Mouse (Mus musculus) gastrocnemius, postnatal 14 days (tissue): ENCODE results near the gene Il17ra. TPM values are rescaled to one million over a fixed set of nuclear protein-coding genes. Genes with fewer than 3 reads are reported as not detected.

Experiments
- DNase-seq: peaks from one replicate; pipeline ENCODE4 v3.0.0; 2021; ENCODE audit warnings: mixed read lengths
- intact Hi-C: fragments of 180-260 bp; cut with DNase I; formaldehyde crosslinking; loops from one replicate; pipeline ENCODE4 v1.15.1; 2025; ENCODE audit warnings: low total_unique reads
- total RNA-seq, 2 experiments: library from RNA; stranded (reverse); gene quantifications; 2 replicates each; pipeline ENCODE4 v1.2.3; 2021

Gene Il17ra
- total RNA-seq, 2 experiments from 2014 or later = 2.1 to 3.3 TPM

DNA sequence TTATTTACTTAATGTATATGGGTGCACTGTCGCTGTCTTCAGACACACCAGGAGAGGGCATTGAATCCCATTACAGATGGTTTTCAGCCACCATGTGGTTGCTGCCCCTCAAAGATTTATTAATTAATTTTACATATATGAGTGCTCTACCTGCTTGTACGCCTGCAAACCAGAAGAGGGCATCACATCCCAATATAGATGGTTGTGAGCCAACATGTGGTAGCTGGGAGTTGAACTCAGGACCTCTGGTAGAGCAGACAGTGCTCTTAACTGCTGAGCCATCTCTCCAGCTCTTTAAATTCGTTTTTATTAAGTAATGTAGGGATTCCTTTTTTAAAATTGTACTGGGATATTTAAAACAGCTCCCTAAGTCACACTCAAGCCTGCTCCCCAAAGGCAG is 6.2 kb downstream of the Il17ra start:
- DNase-seq = no peak
- intact Hi-C loops = no loop called here

DNA sequence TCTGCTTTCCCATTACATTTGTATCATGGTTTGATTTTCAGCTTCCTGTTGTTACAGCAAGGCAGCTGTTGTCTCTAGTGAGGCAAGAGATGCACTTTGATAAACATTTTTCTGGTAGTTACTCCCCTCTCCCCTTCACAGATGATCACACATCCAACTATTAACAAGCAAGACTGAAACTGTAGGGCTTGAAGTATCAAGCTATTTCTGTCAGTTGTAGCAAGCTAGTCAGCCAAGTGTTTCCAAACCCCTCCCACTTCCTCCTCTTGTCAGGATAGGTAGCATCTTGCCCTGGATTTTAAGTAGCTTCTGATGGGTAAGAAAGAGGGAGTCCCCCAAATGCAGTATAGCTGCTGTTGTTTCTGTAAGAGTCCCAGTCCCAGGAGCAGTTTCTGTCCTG is 6.7 kb downstream of the Il17ra start:
- intact Hi-C loops = no loop called here
- no peak for DNase-seq

DNA sequence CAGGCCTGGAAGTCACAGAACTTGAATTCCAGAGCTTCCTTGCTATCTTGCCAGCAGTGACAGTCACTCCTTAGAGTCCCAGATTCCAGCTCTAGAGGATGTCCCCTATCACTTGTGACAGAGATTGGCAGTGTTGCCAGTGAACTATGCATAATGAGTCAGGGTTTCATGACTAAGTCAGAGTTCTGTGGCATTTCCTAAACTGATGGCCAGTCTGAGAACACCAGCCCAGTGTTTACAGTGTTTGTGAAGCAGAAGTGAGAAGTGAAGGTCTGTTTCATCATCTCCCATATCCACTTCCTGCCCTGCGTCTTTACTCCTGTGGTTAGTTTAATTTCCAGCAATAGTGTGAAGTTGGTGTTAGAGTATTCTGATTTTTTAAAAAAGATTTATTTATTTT is 7.6 kb downstream of the Il17ra start:
- no peak for DNase-seq
- intact Hi-C loops = no loop called here

DNA sequence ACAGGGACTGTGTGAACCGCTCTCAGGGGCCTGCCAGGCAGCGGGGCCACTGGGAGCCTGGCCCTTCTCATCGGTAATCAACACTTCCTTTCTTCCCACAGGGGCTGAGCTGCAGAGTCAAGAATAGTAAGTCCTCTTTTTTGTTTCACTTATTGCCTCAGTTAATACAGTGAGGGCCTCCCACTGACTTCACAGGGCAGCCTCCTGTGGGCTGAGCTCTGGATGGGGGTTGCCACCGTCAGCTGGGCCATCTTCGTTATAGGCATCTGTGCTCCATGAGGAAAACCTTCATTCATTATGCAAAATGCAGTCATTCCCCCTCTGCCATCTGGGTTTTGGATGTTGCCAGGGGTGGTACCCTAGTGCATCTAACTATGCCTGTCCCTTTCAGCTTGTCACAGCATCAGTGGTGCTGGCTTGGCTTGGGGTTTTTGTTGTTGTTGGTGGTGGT is 9.0 kb downstream of the Il17ra start:
- no peak for DNase-seq
- intact Hi-C loops = no loop called here

DNA sequence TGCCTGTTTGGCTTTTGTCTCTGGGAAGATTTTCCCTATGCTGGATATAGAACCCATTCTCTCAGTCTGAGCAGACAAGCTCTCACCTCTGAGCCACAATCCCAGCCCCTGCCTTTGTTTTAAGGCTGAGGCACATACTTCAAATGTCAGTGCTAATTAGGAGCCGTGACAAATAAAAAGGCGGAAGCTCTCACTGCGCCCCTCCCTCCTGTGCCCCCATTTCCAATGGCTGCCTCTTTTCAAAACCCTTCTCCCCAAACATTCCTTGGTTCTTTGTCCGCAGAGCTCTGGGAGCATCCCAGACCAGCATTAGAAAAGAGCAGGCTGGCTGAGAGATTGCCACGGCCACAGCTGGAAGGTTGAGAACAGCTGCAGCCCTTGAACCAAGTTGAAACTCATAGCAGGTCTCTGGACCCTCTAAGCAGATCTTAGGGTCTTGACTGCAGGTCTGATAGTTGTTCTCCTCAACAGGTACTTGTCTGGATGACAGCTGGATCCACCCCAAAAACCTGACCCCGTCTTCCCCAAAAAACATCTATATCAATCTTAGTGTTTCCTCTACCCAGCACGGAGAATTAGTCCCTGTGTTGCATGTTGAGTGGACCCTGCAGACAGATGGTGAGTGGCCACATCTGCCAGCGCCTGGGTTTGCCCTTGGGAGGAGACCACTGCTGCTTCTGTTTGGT is 9.6 kb downstream of the Il17ra start:
- DNase-seq = no peak
- intact Hi-C loops = no loop called here

DNA sequence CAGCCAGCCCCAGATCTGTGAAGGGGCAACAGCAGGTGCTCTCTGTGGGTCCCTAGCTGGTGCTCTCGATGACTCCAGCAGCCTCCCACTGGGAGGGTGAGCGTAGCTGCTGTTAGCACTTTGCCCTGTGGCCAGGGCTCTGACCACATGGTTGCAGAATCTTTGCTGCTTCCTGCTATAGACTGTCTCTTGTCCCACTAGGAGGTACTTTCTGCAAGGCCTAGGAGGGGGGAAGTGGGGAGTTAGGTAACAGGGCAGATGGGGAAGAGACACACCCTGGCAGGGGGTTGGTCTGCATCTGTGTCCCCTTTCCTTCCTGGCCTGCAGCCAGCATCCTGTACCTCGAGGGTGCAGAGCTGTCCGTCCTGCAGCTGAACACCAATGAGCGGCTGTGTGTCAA is 10.4 kb downstream of the Il17ra start:
- DNase-seq = no peak
- intact Hi-C loops = no loop called here

DNA sequence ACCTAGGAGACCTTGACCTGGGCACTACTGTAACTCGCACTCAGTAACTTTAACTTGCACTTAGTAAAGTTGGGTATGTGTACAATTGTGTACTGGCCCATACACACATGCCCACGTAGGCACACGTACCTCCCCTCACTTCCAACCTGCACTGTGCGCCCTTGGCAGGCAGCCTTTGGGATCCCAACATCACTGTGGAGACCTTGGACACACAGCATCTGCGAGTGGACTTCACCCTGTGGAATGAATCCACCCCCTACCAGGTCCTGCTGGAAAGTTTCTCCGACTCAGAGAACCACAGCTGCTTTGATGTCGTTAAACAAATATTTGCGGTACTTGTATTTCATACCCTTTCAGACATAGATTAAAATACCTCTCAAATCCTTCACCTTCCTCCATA is 12.2 kb downstream of the Il17ra start:
- intact Hi-C loops = no loop called here
- no peak for DNase-seq

DNA sequence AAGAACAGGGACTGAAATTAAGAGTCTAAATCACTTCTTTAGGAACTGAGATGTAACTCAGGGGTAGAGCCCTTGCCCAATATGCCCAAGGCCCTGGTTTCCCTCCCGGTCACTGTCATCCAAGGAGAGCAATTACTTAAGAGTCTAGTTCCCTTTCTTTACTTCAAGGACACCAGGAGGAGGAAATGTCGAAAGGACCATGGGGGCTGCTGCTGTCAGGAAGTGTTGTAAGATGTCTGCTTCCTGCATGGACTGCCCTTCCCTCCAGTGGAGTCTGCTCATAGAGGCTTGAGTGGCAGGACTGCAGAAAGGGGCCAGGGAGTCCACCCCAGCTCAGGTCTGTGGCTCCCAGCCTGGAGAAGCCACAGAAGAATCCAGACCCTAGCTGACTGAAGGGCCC is 16.3 kb downstream of the Il17ra start:
- no peak for DNase-seq
- intact Hi-C loops = no loop called here

DNA sequence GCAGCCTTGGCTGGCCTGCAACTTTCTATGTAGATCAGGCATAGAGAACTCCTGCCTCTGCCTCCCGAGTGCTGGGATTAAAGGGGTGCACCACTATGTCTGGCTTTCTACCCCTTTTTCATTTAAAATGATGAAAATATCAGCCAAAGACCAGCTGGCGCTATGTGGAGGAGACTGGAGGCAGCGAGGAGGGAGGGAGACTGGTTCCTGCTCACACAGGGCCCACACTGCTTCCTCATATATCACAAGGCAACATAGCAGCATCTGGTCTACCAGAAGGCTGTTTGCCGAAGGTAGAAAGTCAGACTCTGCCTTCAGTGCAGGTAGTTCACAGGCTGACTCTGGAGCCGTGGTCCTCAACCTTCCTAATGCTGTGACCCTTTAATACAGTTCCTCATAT is 17.3 kb downstream of the Il17ra start:
- intact Hi-C loops = no loop called here
- no peak for DNase-seq

DNA sequence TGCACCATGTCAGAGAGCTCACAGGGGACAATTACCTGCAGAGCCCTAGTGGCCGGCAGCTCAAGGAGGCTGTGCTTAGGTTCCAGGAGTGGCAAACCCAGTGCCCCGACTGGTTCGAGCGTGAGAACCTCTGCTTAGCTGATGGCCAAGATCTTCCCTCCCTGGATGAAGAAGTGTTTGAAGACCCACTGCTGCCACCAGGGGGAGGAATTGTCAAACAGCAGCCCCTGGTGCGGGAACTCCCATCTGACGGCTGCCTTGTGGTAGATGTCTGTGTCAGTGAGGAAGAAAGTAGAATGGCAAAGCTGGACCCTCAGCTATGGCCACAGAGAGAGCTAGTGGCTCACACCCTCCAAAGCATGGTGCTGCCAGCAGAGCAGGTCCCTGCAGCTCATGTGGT is 18.5 kb downstream of the Il17ra start:
- intact Hi-C loops = no loop called here

DNA sequence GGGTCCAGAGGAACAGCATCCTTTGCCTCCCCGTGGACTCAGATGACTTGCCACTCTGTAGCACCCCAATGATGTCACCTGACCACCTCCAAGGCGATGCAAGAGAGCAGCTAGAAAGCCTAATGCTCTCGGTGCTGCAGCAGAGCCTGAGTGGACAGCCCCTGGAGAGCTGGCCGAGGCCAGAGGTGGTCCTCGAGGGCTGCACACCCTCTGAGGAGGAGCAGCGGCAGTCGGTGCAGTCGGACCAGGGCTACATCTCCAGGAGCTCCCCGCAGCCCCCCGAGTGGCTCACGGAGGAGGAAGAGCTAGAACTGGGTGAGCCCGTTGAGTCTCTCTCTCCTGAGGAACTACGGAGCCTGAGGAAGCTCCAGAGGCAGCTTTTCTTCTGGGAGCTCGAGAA is 19.0 kb downstream of the Il17ra start:
- DNase-seq = no peak
- intact Hi-C loops = no loop called here

More for the DNA sequence above, 18.5 kb downstream of the Il17ra start:
- DNase-seq = no peak

DNA sequence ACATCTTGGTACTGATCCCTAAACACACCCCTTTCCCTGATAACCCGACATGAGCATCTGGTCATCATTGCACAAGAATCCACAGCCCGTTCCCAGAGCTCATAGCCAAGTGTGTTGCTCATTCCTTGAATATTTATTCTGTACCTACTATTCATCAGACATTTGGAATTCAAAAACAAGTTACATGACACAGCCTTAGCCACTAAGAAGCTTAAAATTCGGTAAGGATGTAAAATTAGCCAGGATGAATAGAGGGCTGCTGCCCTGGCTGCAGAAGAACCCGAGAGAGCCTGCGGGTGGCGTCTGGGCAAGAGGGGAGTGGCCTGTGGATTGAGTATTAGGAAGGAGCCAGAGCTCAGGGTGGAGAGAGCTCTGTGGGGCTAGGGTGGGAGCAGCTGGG is 19.7 kb downstream of the Il17ra start:
- intact Hi-C loops = no loop called here
- no peak for DNase-seq

DNA sequence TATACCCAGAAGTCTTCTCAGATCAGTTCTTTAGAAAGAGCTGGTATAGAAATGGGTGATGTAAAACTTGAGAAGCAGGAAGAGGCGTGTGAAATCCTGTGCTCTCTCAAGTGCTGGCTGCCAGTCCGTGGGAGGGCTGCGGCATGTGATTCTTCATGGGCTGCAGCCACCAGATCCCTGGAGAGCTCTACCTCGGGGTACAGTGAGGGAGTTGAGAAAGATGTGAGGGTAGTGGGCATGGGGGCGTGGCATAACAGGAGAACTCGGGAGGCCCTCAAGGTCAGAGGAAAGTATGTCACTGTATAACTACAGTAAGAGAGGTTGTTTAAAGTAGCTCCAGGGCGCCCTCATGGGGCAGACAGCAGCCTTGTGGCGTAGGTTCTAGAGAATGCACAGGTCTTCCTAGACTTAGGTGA is 20.2 kb downstream of the Il17ra start:
- peak; percentile 51 for DNase-seq
- intact Hi-C loops = no loop called here

DNA sequence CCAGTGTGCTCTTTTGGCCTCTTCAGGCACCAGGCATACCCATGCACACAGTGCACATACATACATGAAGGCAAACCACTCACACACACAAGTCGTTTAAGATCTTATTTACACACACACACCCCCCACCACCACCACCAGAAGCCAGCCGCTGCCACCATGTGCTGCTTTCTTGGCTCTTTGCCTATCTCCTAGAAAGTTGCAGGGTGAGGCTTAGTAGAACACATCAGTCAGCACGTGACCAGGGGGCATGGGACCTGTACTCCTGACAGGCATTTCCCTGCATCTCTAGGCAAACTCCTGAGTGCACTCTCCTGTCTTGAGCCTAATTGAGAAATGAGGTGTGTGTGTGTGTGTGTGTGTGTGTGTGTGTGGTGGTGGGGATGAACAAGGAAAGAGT is 22.0 kb downstream of the Il17ra start:
- no peak for DNase-seq
- intact Hi-C loops = no loop called here

DNA sequence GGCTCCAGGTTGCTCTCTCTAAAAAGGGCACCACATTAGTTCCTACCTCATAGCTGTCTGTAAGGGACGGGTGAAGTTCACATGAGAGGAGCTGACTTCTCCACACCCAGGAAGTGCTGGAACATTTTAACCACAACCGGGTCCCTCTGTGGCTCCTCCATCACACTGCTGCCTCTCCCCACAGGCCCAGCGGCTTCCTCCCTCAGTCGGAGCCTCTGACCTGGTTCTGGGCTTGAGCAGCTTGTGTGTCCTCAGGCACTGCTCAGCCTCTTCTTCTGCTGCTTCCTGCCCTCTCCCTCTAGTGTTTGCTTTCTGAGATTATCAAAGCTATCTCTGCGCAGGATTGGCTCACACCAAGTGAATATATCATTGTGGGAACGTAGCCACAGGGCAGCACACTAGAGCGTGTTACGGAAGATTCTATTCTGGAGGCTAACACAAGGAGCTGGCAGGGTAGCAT is 23.0 kb downstream of the Il17ra start:
- no peak for DNase-seq
- intact Hi-C loops = no loop called here

DNA sequence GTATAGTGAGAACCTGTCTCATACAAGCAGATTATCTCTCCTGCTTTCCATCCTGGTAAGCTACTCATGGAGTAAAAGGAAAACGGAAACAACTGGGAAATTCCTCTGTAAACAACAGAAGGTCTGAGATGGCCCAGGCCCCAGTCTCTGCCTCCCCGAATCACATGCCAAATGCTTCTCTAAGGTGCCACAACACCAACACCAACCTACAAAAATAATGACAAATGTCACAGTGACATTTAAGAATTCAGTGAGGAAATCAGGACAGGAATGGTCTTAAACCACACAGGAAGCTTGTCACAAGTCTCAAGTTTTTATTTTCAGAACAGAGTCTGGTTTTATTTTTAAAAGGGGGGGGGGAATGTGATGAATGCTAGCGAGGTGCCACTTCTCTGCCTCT is 25.6 kb downstream of the Il17ra start:
- no peak for DNase-seq
- intact Hi-C loops = no loop called here

DNA sequence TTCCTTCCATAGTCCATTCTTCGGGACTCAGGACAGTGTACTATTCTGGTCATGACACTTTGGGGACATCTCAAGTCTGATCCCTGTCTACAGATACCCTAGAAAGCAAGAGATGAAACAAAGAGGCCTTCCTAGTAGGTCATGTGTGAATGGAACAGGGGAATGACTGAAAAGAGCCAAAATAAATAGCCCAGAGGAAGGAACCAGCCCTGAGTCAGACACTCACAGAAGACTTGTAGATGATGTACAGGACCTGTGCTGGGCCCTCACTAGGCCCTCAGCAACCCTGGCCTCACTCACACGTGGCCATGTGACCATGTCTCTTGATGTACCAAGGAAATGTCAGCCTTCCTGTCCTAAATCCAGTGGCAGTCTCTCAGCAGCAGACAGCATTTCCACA is 26.4 kb downstream of the Il17ra start:
- intact Hi-C loops = no loop called here
- DNase-seq = no peak

DNA sequence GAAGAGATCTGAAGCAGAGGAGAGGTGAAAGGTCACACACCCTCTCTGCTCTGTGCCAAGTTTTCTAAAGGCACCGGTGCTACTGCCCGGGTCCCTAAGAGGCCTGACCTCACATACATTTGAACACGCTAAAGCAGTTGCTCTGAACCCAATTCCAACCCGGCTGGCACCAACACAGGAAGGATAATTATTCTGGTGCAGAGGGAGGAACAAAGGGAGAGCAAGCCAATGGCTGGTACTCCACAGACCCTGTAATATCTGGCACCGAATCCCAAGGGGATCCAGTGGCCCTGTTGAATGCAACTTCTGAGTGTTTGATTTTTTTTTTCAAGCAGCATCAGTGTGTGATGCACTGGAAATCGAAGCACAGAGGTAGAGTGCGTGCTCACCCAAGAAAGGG is 28.0 kb downstream of the Il17ra start:
- intact Hi-C loops = no loop called here

DNA sequence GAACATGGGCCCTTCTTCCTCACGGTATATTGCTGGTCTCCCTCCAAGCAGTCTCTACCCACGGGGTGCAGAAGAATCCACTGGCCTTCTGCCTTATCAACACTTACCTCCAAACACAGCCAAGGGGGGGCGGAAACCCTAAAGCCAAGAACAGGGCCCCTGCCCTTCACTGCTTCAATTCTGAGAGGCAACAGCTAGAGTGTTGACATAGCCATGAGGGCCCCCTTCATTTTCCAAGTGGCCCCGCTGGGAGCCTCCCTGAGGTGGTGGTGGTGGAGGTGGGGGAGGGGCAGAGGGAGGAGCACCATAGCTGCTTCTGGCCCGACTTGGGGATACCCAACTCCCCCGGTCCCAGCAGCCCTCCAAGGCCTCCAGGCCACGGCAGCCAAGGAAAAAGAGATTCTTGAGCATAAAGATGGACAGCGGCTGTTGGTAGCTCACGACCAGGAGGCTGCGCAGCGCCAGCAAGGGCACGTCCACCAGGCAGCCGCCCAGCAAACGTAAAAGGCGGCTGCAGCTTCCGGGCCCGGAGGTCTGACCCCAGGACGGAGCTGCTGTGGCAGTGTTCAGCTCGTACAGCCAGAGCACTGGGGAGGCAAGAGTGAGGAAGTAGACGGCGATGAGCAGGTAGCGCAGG is 28.9 kb downstream of the Il17ra start:
- DNase-seq = no peak
- intact Hi-C loops = no loop called here

More for the DNA sequence above, 28.0 kb downstream of the Il17ra start:
- DNase-seq = no peak

DNA sequence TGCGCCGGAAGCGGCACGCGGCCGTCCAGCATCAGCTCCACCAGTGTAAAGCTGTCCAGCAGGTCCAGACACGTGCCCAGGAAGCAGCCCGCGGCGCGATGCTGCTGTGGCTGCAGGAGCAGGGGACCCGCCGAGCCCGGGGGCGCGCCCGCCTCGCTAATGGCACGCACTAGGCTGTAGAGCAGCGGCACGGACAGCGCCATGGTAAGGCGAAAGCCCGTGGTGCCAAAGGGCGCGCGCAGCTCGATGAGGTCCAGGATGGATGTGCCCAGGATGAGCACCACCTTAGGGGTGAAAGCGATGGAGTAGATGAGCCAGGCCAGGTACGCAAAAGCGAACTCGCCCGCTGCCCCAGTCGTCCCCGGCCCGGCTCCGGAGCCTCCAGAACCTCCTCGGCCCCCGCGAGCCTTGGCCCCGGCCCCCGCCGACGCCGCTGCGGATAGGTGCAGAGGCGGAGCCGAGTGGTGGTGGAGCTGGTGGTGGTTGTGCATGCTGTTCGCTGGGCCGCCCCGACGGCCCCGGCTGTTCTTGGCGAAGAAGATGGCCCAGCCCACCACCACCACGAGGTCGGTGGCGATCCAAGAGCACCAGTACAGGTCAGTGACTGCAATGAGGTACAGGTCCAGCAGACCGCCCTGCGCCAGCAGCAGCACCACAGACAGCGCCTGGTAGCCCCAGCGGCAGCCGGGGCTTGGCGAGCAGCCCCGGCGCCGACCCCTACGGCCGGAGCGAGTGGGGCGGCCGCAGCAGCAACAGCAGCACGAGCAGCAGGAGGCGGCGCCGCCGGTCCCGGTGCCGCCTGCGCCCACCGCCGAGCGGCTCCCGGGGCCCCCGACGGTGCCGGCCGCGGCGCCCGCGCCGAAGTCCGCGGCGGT is 29.7 kb downstream of the Il17ra start:
- intact Hi-C loops = no loop called here
- DNase-seq = no peak
